Mouse (Mus musculus) cerebellum, postnatal 14 days (tissue): Measurements from ENCODE around the gene Reps1.

Experiments used
- DNase-seq, 2 experiments: peaks; one replicate each; pipeline ENCODE4 v3.0.0; 2021; ENCODE audit warnings: mixed read lengths in 2 of 2

Gene Reps1

DNA sequence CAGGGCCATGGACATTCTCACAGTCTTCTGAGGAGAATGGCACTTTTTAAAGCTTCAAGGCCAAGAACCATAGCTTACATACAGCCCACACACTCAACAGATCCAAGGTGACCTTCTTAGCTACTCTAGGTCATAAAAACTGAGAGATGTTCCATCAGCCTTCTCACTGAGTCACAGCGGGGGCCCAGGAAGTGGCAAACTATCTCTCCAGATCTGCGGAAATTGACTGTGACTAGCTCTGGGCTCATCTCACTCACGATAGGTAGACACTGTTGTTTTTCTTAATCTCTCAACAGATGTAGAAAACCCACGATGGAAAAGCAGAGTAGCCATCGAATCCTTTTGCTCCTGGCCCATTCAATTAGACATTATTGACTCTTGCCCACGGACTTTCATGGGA, 86.6 kb downstream of the Reps1 start:
- no peak for DNase-seq

GRCm38 (mm10) chr10:18147224-18147623, 91.6 kb downstream of the Reps1 start:
- DNase-seq = no peak

GRCm38 (mm10) chr10:18162435-18162971, 106.8 kb downstream of the Reps1 start:
- no peak for DNase-seq
